Mouse (Mus musculus): ENCODE results near the gene Gm20388. TPM values are rescaled to one million over a fixed set of nuclear protein-coding genes. Genes with fewer than 3 reads are reported as not detected.

The Gm20388 gene
- polyA plus RNA-seq, 1 experiment from 2014 or later, result 7.4 TPM

DNA sequence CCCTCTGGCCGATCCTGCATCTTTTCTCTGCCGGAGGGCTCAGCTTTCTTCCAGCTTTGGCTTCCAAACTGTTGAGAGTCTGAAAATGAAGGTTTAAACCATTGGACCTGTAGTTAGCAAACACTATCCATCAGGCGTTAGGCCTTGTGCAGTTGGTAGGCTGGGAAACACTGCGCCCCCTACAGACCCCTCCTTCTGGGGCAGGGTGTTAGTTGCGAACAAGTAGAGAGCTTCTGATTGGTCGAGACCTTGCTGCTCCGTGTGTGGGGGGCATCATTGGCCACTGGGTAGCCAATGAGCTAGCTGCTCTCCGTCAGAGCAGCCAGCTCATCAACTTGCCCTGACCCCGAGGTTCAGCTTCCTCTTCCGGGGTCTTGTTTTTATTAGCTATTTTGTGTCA is 1263.5 kb downstream of the Gm20388 start:
- Histone ChIP-seq H3K4me2 (ENCODE audit: low read depth, low read length) (no peak overlapping the region), H3K9ac (ENCODE audit: low read length) (no peak overlapping the region), H3K27me3 (ENCODE audit: control insufficient read depth, insufficient read depth, low read length) (no peaks in the 10 kb centered on the region), H3K27ac (ENCODE audit: low read length) (no peak overlapping the region), H3K4me1 (ENCODE audit: control insufficient read depth, insufficient read depth, low read length) (peaks cover 23% of the 10 kb centered on the region; the same call in 1 of the 2 replicates), H3K4me3 (replicated peaks; ENCODE audit: low read length) (no peak overlapping the region), H3K9me3 (replicated peaks; ENCODE audit: control insufficient read depth, low read length) (no peaks in the 10 kb centered on the region), H3K36me3 (ENCODE audit: control insufficient read depth, insufficient read depth, low read length) (no peaks in the 10 kb centered on the region)
- no peak for ATAC-seq (ENCODE audit: insufficient read depth, low FRiP score)
- 64% methylated on average over 10 of the region's 10 CpGs for WGBS

DNA sequence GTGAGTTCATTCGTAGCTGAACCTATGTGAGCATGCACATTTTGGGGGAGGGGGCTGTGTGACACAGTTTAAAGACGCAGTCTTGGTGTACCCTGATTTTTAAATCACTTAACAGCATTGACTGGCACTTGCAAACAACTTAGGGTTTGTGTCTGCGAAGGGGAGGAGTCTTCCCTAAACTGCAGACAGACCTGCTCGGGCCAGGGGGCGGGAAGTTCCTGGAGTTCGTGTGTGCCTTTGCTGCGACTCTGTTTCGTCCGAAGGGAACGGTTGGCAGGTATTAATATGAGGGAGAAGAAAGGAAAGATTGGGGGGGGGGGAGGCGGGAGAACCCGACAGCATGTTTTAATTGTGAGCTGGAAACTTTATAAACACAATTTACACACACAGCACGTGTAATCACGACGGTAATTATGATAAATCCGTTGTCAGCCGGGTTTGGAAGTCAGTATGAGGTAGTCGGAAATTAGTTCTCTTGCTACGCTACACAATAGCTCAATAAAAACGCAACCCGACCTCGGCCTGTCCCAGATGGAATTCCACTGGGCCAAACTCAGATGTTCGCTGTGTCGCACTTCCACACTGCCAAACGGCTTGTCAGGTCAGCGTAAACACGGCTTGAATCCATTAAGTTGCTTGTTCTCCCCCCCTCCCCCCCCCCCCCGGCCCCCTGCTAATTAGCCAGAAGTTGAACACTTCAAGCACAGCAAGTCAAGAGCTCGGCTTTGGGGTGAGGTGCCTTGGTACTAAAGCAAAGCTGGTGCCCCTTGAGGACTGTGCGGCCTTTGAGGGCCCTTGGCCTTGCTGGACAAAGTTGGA is 1264.3 kb downstream of the Gm20388 start:
- Histone ChIP-seq H3K4me3 (replicated peaks; ENCODE audit: low read length) (0 out of 2 replicates have a peak overlapping the region, but pooled peaks have one; percentile 8), H3K4me2 (ENCODE audit: low read depth, low read length) (peak overlapping the region; percentile 29; the same call in 1 of the 2 replicates), H3K27me3 (ENCODE audit: control insufficient read depth, insufficient read depth, low read length) (no peaks in the 10 kb centered on the region), H3K9ac (ENCODE audit: low read length) (peak overlapping the region; percentile 35), H3K36me3 (ENCODE audit: control insufficient read depth, insufficient read depth, low read length) (no peaks in the 10 kb centered on the region), H3K9me3 (replicated peaks; ENCODE audit: control insufficient read depth, low read length) (no peaks in the 10 kb centered on the region), H3K4me1 (ENCODE audit: control insufficient read depth, insufficient read depth, low read length) (peaks cover 23% of the 10 kb centered on the region; the same call in 1 of the 2 replicates), H3K27ac (ENCODE audit: low read length) (no peak overlapping the region)
- ATAC-seq (ENCODE audit: insufficient read depth, low FRiP score), result no peak
- 26% methylated on average over 28 of the region's 30 CpGs for WGBS

DNA sequence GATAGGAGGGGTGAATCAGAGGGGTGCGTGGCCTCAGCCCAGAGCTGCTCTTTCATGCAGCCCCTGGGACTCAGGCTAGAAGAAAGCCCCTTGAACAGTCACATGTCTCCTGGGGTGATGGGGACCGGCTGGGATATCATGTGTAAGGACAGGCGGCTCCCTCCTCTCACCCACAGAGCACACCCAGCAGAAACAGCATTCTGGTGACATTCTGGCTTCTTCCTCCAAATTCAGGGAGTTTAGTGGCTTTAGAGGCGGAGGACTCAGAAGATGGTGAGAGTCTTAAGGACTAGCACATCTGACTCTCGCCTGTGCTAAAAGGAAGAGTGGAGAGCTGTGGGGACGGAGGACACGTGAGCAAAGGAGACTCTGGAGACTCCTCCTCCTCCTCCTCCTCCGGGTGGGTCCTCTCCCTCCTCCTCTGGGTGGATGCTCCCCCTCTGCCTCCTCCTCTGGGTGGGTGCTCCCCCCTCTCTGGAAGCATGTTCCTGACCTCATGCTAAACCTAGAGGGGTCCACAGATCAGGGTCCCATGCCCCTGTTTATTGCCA is 1265.0 kb downstream of the Gm20388 start:
- Histone ChIP-seq H3K27me3 (ENCODE audit: control insufficient read depth, insufficient read depth, low read length) (no peaks in the 10 kb centered on the region), H3K4me3 (replicated peaks; ENCODE audit: low read length) (no peak overlapping the region), H3K9ac (ENCODE audit: low read length) (peak overlapping the region; percentile 35; the same call in 1 of the 2 replicates), H3K27ac (ENCODE audit: low read length) (no peak overlapping the region), H3K9me3 (replicated peaks; ENCODE audit: control insufficient read depth, low read length) (no peaks in the 10 kb centered on the region), H3K4me1 (ENCODE audit: control insufficient read depth, insufficient read depth, low read length) (0 out of 2 replicates have a peak, but pooled peaks cover 16% of the 10 kb centered on the region), H3K36me3 (ENCODE audit: control insufficient read depth, insufficient read depth, low read length) (no peaks in the 10 kb centered on the region), H3K4me2 (ENCODE audit: low read depth, low read length) (no peak overlapping the region)
- WGBS, result 67% methylated on average over 8 of the region's 8 CpGs
- ATAC-seq (ENCODE audit: insufficient read depth, low FRiP score), result no peak

DNA sequence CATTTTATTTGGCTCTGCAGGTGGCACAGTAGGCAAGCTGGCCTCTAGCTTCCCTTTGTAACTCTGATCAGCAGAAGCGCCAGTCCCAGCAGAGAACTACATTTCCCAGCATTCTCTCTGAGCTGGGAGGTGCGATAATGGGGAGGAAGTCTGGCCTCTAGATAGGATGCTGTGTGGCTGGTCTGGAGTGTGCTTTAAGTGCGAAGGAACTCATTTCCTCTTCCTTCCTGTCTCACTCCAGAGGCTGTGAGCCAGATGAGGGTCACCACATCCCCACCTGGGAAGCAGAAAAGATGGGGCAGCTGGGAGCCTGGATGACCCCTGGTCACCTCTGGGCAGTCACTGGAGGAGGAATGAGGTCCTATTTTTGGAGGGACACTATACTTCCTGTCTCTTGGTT is 1265.7 kb downstream of the Gm20388 start:
- 34% methylated on average over 3 of the region's 3 CpGs for WGBS
- no peak; the same call in 1 of the 2 replicates for ATAC-seq (ENCODE audit: insufficient read depth, low FRiP score)
- Histone ChIP-seq H3K36me3 (ENCODE audit: control insufficient read depth, insufficient read depth, low read length) (no peaks in the 10 kb centered on the region), H3K4me1 (ENCODE audit: control insufficient read depth, insufficient read depth, low read length) (0 out of 2 replicates have a peak, but pooled peaks cover 13% of the 10 kb centered on the region), H3K27me3 (ENCODE audit: control insufficient read depth, insufficient read depth, low read length) (no peaks in the 10 kb centered on the region), H3K27ac (ENCODE audit: low read length) (no peak overlapping the region), H3K9me3 (replicated peaks; ENCODE audit: control insufficient read depth, low read length) (no peaks in the 10 kb centered on the region), H3K9ac (ENCODE audit: low read length) (no peak overlapping the region), H3K4me2 (ENCODE audit: low read depth, low read length) (no peak overlapping the region), H3K4me3 (replicated peaks; ENCODE audit: low read length) (no peak overlapping the region)

DNA sequence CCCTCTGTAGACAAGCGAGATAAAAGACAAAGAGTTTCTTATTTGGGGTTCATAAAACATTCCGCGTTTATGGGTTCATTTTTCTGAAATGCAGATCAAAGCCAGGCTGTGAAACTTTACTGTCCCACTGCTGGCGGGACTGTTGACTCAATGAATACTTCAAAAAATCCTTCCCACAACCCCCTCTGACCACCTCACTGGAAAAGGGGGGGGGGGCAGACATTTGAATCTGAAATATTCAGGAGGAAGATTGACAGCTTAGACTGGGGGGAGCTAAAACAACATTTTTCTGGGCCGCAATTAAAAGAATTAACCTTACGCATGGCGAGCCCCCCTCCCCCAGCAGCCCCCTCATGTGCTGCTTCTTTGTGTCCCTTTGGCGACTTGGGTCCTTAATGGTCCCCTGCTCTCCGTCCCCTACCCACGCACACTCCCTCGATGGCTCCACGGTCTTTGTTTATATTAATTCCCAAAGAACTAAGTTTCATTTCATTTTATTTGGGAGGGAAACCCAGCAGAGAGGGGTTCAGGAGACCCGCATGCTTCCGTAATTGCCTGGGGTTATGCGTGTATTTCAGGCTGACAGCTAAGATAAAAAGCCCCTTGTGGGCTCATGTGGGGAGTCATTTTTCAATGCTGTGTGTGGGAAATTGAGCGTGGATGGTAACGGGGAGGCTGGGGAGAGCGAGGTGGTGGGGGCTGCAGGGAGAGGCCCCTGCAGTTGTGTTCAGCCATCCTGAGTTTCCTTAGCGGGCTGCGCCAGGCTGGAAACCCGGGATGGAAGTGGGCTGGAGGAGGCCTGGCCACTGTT is 1270.0 kb downstream of the Gm20388 start:
- whole genome bisulfite sequencing, result 55% methylated on average over 21 of the region's 21 CpGs
- ATAC-seq (ENCODE audit: insufficient read depth, low FRiP score), result no peak
- H3K9me3 ChIP-seq (replicated peaks; ENCODE audit: control insufficient read depth, low read length), result no peaks in the 10 kb centered on the region
- H3K4me2 ChIP-seq (ENCODE audit: low read depth, low read length), result no peak overlapping the region
- H3K4me3 ChIP-seq (replicated peaks; ENCODE audit: low read length), result no peak overlapping the region
- H3K27ac ChIP-seq (ENCODE audit: low read length), result peak overlapping the region; percentile 56; the same call in 1 of the 2 replicates
- H3K4me1 ChIP-seq (ENCODE audit: control insufficient read depth, insufficient read depth, low read length), result 0 out of 2 replicates have a peak, but pooled peaks cover 3% of the 10 kb centered on the region
- no peaks in the 10 kb centered on the region for H3K27me3 ChIP-seq (ENCODE audit: control insufficient read depth, insufficient read depth, low read length)
- no peaks in the 10 kb centered on the region for H3K36me3 ChIP-seq (ENCODE audit: control insufficient read depth, insufficient read depth, low read length)
- H3K9ac ChIP-seq (ENCODE audit: low read length), result no peak overlapping the region

DNA sequence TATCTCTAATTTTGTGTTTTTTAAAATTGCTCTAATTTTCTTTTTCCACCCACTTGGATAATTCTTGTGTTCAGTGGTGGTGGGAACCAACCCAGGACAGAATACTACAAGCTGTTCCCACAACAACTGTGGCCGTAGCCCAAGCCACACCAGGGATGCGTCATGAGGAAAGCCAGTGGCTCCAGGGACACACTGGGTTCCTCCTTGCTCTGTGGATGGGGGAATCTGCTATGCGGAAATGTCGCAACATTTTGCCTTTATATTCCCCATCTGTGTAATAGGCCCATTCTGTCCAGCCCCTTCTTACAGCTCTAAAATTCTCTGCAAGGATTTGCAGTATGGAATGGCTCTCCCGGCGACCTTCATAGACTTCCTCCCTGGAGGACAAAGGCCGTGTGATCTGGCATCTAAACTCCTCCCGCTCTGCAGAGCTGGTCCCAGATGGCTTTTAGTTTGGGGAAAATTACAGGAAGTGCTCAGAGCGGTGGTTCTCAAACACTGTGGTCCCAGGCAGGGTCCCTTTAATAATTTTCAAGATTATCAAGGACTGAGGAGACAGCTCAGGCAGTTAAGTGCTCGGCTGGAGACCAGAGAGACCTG is 1270.7 kb downstream of the Gm20388 start:
- Histone ChIP-seq H3K27me3 (ENCODE audit: control insufficient read depth, insufficient read depth, low read length) (no peaks in the 10 kb centered on the region), H3K4me1 (ENCODE audit: control insufficient read depth, insufficient read depth, low read length) (no peaks in the 10 kb centered on the region), H3K4me3 (replicated peaks; ENCODE audit: low read length) (no peak overlapping the region), H3K4me2 (ENCODE audit: low read depth, low read length) (no peak overlapping the region), H3K27ac (ENCODE audit: low read length) (peak overlapping the region; percentile 56), H3K9me3 (replicated peaks; ENCODE audit: control insufficient read depth, low read length) (no peaks in the 10 kb centered on the region), H3K36me3 (ENCODE audit: control insufficient read depth, insufficient read depth, low read length) (no peaks in the 10 kb centered on the region), H3K9ac (ENCODE audit: low read length) (no peak overlapping the region)
- ATAC-seq (ENCODE audit: insufficient read depth, low FRiP score), result no peak
- 59% methylated on average over 10 of the region's 10 CpGs for WGBS

DNA sequence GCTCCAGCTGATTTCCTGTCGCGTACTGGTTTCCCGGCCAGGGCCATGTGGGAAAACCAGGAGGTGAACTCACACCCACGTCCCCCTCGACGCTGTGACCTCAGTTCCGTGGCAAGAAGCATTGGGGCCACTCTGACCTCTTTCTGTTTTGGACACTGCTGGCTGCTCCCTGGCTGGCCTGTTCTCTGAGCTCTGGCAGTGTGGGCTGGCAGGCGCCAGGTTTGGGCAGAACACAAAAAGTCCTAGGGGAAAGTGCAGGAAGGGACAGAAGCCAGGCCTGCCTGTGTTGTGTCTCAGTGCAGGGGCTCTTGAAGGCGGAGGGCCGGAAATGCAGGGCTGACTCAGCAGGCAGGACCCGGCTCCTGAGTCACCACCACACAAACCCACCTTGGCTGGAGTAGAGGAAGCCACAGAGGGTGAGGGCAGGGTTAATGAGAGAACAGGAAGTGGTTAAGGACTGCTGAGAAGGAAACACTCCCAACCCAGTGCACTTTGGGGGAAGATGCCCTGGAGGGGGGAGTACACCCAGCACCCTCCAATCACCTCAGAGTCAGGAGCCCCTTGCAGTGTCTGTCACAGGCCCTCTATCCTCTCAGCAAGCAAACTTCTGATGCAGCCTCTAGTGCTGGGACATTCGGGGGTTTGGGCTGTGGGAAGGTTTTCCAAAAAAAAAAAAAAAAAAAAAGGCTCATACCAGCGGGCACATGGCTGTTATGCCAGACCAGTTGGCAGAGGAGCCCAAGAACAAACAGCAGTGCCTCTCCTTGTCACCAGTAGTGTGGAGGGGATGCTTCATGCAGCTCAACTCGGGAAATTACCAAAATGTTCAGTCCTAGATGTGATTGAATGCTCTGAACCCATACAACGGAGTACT is 1277.1 kb downstream of the Gm20388 start:
- no peaks in the 10 kb centered on the region for H3K9me3 ChIP-seq (replicated peaks; ENCODE audit: control insufficient read depth, low read length)
- H3K27ac ChIP-seq (ENCODE audit: low read length), result no peak overlapping the region
- ATAC-seq (ENCODE audit: insufficient read depth, low FRiP score), result peak; percentile 76; the same call in 1 of the 2 replicates
- no peaks in the 10 kb centered on the region for H3K4me1 ChIP-seq (ENCODE audit: control insufficient read depth, insufficient read depth, low read length)
- 54% methylated on average over 15 of the region's 15 CpGs for WGBS
- H3K4me2 ChIP-seq (ENCODE audit: low read depth, low read length), result no peak overlapping the region
- H3K27me3 ChIP-seq (ENCODE audit: control insufficient read depth, insufficient read depth, low read length), result no peaks in the 10 kb centered on the region
- H3K9ac ChIP-seq (ENCODE audit: low read length), result no peak overlapping the region
- no peaks in the 10 kb centered on the region for H3K36me3 ChIP-seq (ENCODE audit: control insufficient read depth, insufficient read depth, low read length)
- no peak overlapping the region for H3K4me3 ChIP-seq (replicated peaks; ENCODE audit: low read length)

DNA sequence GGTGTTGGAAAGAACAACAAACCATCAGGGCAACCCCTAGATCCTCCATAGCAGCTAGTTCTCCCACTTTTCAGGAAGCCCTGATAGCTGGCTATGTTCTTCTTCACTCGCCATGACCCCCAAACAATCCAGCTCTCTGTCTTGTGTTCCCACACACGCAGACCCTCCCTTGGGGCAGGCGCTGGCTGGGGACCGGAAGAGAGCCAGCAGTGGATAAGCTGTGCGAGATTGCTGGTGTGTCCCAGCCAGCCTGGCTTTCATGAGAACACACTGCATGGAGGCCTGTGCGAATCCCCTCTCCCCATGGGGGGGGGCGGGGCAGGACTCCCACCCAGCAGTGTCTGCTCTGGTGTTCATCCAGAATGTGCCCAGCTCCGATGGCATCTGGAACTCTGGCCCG is 1278.4 kb downstream of the Gm20388 start:
- Histone ChIP-seq H3K27ac (ENCODE audit: low read length) (no peak overlapping the region), H3K4me2 (ENCODE audit: low read depth, low read length) (no peak overlapping the region), H3K9me3 (replicated peaks; ENCODE audit: control insufficient read depth, low read length) (no peaks in the 10 kb centered on the region), H3K36me3 (ENCODE audit: control insufficient read depth, insufficient read depth, low read length) (no peaks in the 10 kb centered on the region), H3K9ac (ENCODE audit: low read length) (no peak overlapping the region), H3K4me3 (replicated peaks; ENCODE audit: low read length) (no peak overlapping the region), H3K4me1 (ENCODE audit: control insufficient read depth, insufficient read depth, low read length) (no peaks in the 10 kb centered on the region), H3K27me3 (ENCODE audit: control insufficient read depth, insufficient read depth, low read length) (no peaks in the 10 kb centered on the region)
- WGBS, result 57% methylated on average over 9 of the region's 9 CpGs
- ATAC-seq (ENCODE audit: insufficient read depth, low FRiP score), result no peak
